Mouse (Mus musculus) thymus, postnatal 36 days (tissue): ENCODE data around the gene Hcrtr1.

Source experiments
- DNase-seq, 2 experiments: peaks; one replicate each; pipeline ENCODE4 v3.0.0; 2022; ENCODE audit warnings: mixed read lengths in 2 of 2

The Hcrtr1 gene

GRCm38 (mm10) chr4:130139214-130139492 is at the start of gene Hcrtr1:
Gene Hcrtr1, minus strand, starts transcription at chr4:130139359.
- no peak for DNase-seq

- DNase-seq = peak; percentile 60 to 63
These were observed 49.7 kb upstream of the Hcrtr1 start for GRCm38 (mm10) chr4:130188806-130189297.

GRCm38 (mm10) chr4:130186891-130187290 is 47.7 kb upstream of the Hcrtr1 start:
- DNase-seq = no peak

GRCm38 (mm10) chr4:130186450-130186849 is 47.3 kb upstream of the Hcrtr1 start:
- DNase-seq = no peak

GRCm38 (mm10) chr4:130183879-130184278 is 44.7 kb upstream of the Hcrtr1 start:
- DNase-seq = no peak

- DNase-seq = no peak
These were observed 43.9 kb upstream of the Hcrtr1 start for GRCm38 (mm10) chr4:130183023-130183422.

- DNase-seq = no peak
These were observed 42.7 kb upstream of the Hcrtr1 start for GRCm38 (mm10) chr4:130181886-130182285.

- no peak for DNase-seq
These were observed 41.9 kb upstream of the Hcrtr1 start for GRCm38 (mm10) chr4:130180909-130181602.

- no peak for DNase-seq
These were observed 40.7 kb upstream of the Hcrtr1 start for GRCm38 (mm10) chr4:130179876-130180275.

GRCm38 (mm10) chr4:130177536-130177935 is 38.4 kb upstream of the Hcrtr1 start:
- no peak for DNase-seq

GRCm38 (mm10) chr4:130177087-130177486 is 37.9 kb upstream of the Hcrtr1 start:
- no peak for DNase-seq

- no peak for DNase-seq
These were observed 37.1 kb upstream of the Hcrtr1 start for GRCm38 (mm10) chr4:130176156-130176720.

GRCm38 (mm10) chr4:130175072-130175711 is 36.0 kb upstream of the Hcrtr1 start, which contains the start of gene Tinagl1:
Gene Tinagl1, minus strand, starts transcription at chr4:130175122.
- DNase-seq = no peak

- DNase-seq = no peak
These were observed 35.3 kb upstream of the Hcrtr1 start for GRCm38 (mm10) chr4:130174335-130175031.

GRCm38 (mm10) chr4:130173911-130174311 is 34.8 kb upstream of the Hcrtr1 start:
- no peak for DNase-seq

- no peak for DNase-seq
These were observed 34.1 kb upstream of the Hcrtr1 start for GRCm38 (mm10) chr4:130173060-130173822.

- DNase-seq = no peak
These were observed 33.0 kb upstream of the Hcrtr1 start for GRCm38 (mm10) chr4:130171951-130172765.

- DNase-seq = no peak
These were observed 31.2 kb upstream of the Hcrtr1 start for GRCm38 (mm10) chr4:130170362-130170761.

GRCm38 (mm10) chr4:130169411-130169971 is 30.3 kb upstream of the Hcrtr1 start:
- no peak for DNase-seq

GRCm38 (mm10) chr4:130168280-130169183 is 29.4 kb upstream of the Hcrtr1 start:
- DNase-seq = no peak
